19 mouse cellular contexts compared by ENCODE assay signal in the genomic region with DNA sequence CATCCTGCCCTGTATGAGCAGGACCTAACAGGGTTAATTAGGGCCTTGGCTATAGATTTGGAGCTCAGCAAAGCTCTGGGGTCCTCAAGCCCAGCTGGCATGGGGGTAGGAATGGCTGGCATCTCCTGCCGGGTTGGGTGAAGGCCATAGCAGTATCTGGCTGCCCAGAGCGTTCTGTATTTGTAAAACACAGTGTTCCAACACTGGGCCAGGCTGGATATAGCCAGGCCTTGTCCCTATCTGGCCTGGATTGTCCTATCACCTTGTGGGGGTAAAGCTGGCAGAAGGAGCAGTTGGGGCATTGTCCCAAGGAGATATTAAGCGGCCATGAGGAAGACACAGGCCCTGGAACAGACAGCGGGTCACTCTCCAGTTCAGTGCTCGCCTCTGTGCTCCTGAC. TPM values are rescaled to one million over a fixed set of nuclear protein-coding genes. Genes with fewer than 3 reads are reported as not detected.
DNase-seq lines count a peak whose midpoint lies in the region; TF ChIP-seq lines count a peak whose summit lies in the region.
"Had no signal": no experiment of that assay in that cellular context is flagged by ENCODE, and none has a peak within 500 bp of the region (broad histone marks: within the 10 kb centered on the region; RNA-seq: fewer than 3 reads in every experiment).

No protein-coding gene starts in this region.

- intact Hi-C loops in heart, postnatal 10 days (cut with DNase I): no loop called here

- no peak for TF ChIP-seq CTCF in layer of hippocampus, adult 2 months (conservative IDR thresholded peaks at IDR 0.05)

- H3K27ac ChIP-seq in layer of hippocampus, adult 2 months: peak overlapping the region; percentile 91; the same call in 1 of the 2 replicates
- H3K27ac ChIP-seq: forebrain, embryonic 15.5 days; hindbrain, embryonic 13.5 days; kidney, postnatal 0 days; limb, embryonic 12.5 days; macrophage; stomach, postnatal 0 days had no signal

- DNase-seq in heart, adult 18-20 months: peak; percentile 19 to 67
- DNase-seq in heart, postnatal 10 days: no peak
- no peak for DNase-seq in layer of hippocampus, adult 2 months (ENCODE audit: low spot score in 2 of 2)
- DNase-seq in layer of hippocampus, adult 8-10 months (ENCODE audit: low spot score in 2 of 2): no peak
- DNase-seq in right cerebral cortex, postnatal 10 days (ENCODE audit: low spot score in 2 of 2): peak; percentile 51 to 65
- DNase-seq in right cerebral cortex, postnatal 14 days: no peak
- DNase-seq in thymus, adult 18-20 months: no peak
- DNase-seq: adrenal gland, adult 8-10 months; B cell, adult 2 months; cerebellum, adult 11-12 months; kidney, adult 2 months; liver, postnatal 0 days; thymus, postnatal 14 days had no signal

- peak overlapping the region; percentile 4; the same call in 1 of the 2 replicates for H3K4me3 ChIP-seq in layer of hippocampus, adult 2 months

RNA-seq across cellular contexts. Expression of a gene that starts 1.4 kb away (rescaled TPM):
- 10 to 100 TPM; 70.4 to 86.7 TPM for total RNA-seq in heart, adult 18-20 months (2021)
- total RNA-seq in heart, postnatal 10 days (2021): 10 to 100 TPM; 13.3 to 14.2 TPM
- total RNA-seq in layer of hippocampus, adult 2 months (2021): 10 to 100 TPM; 89.9 to 96.3 TPM
- 100 to 1,000 TPM in 2 of 4 experiments, 10 to 100 TPM in 2; 98.6 to 108 (median 101) TPM for total RNA-seq in layer of hippocampus, adult 8-10 months (2022)

Comparison
In these comparisons a context has a peak if more than half of its experiments do, and no peak if none do; other contexts are left out.
1. DNase-seq: peak in heart, adult 18-20 months (2 of 2) and right cerebral cortex, postnatal 10 days (2 of 2); none in heart, postnatal 10 days (0 of 2), layer of hippocampus, adult 2 months (0 of 2), layer of hippocampus, adult 8-10 months (0 of 2), right cerebral cortex, postnatal 14 days (single experiment) and thymus, adult 18-20 months (0 of 2).
2. RNA of a gene that starts 1.4 kb away (total RNA-seq): 98.6 to 108 TPM in layer of hippocampus, adult 8-10 months, 89.9 to 96.3 TPM in layer of hippocampus, adult 2 months and 70.4 to 86.7 TPM in heart, adult 18-20 months; 13.3 to 14.2 TPM in heart, postnatal 10 days; every median in the first group is over 4 times any median in the second.